Mouse (Mus musculus) ovary, postnatal 36 days (tissue): ENCODE data around the gene Il16.
A peak's percentile ranks its signal among the peaks of the same experiment; 100 is the strongest.

Experiments
- DNase-seq: peaks from one replicate; pipeline ENCODE4 v3.0.0; 2022; ENCODE audit warnings: low spot score, mixed read lengths

Il16 gene

DNA sequence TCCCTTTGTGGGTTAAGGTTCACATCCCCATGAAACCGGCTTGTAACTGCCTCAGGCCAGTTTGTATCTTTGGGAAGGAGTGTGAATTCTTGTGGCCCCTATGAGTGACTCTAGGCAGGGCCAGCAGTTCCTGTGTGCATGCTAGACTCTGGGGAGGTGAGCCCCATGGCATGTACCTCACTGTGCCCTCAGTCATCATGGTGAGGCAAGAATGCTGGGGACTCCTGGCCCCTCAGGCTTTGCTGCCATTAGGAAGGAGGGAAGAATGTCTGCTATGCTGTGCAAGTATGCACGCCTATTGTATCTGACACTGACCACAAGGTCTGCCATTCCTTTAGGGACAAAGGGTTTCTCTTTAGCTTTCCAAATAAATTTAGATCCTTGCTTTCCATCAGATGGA is 104.4 kb downstream of the Il16 start:
- DNase-seq, result no peak

GRCm38 (mm10) chr7:83640581-83640980 is 104.9 kb downstream of the Il16 start:
- no peak for DNase-seq

- DNase-seq, result no peak
Observed at GRCm38 (mm10) chr7:83639084-83639483, 106.4 kb downstream of the Il16 start.

DNA sequence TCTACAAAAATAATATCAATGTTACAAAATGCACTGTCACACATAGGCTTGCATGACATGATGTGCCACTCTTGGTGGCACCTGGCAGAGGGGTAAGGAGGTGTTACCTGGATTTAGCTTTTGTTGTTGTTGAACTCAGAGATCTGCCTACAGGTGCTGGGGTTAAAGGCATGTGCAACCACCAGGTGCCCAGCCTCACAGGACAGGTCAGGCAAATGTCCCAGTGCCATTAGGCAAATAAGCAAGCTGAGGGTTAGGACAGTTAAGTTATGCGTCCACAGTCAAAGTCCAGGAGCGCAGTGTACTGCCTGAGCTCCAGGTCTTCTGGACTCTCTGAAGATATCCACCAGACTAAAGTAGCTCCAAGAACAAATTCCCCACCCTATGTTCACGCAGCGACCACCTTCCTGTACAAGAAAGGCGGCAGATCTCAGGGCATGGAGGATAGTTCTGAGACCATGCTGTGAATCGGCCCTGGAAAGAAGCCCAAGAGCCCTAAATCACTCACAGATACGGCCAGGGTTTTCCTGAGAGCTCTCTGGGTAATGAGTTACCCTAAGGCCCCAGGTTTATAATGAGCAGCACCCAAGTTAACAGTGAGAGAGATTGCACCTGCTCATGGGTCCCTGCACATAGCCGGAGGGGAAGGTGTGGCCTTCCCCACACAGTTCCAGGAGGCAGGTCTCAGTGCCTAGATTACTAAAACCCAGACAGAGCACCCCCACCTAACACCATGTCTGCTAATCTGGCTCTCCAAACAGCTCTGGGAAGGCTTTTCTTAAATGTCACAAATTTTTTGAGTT is 107.5 kb downstream of the Il16 start:
- DNase-seq, result no peak

GRCm38 (mm10) chr7:83636425-83636824 is 109.1 kb downstream of the Il16 start:
- DNase-seq, result no peak

DNA sequence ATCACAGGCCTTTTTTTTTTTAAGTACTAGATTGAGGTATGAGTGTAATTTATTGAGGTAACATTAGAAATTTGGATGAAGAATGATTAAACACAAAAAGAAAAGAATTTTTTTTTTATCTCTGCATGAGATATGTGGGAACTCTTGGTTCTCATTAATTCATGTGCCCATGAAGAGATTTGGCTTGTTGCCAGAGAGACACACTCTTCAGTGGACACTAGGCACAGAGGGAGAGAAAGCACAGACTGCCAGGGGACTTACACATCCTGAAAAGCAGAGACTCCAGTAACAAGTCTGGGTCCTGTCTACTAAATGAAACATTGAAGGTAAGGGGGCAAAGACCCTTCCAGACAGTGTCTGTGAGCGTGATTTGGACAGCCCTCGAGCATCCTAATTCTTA is 109.8 kb downstream of the Il16 start:
- no peak for DNase-seq

- DNase-seq, result no peak
Observed at GRCm38 (mm10) chr7:83633856-83634255, 111.7 kb downstream of the Il16 start.

DNA sequence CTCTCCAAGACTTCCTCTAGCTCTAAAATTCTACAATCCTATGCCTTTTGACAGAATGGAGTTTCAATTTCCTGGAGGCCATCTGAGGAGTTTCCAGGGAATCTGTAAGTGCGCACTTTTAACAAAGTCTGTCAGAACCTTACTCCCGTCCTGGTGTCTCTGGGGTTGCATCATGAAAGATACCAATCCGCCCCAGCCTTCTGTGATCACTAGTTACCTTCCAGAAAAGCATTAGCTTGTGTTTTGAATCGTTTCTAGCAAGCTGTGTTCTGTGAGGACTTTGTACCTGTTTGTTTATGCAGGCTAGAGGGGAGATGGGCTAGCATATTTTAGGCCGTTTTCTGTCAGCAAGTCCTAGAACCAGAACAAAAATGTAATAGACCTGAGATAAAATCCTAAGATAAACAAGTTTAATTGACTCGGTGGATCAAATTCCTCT is 112.8 kb downstream of the Il16 start:
- DNase-seq, result no peak

GRCm38 (mm10) chr7:83631828-83632681 is 113.5 kb downstream of the Il16 start, which contains the start of gene Stard5:
Stard5 (plus strand) TSS chr7:83631959.
- peak; percentile 92 for DNase-seq

- no peak for DNase-seq
Observed at GRCm38 (mm10) chr7:83631073-83631827, 114.3 kb downstream of the Il16 start.

DNA sequence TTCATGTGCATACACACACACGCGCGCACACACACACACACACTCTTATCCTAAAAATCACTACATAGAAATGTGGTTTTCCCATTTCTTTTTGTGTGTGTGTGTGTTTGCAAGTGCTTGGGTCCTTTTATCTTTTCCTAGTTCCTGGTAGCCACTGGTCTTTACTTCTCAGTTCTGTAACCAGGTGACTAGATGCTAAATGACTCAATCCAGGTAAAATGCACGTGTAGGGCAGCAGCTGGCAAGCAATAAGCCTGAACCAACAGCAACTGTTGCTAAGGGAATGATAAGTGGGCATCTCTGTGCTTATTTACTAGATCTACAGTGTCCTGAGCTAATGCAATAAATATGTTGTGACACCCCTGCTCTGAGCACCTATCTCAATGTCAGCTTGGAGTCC is 118.2 kb downstream of the Il16 start:
- no peak for DNase-seq

- DNase-seq, result no peak
Observed at GRCm38 (mm10) chr7:83626557-83627257, 118.8 kb downstream of the Il16 start.

- peak; percentile 26 for DNase-seq
Observed at GRCm38 (mm10) chr7:83624065-83624464, 121.5 kb downstream of the Il16 start.

DNA sequence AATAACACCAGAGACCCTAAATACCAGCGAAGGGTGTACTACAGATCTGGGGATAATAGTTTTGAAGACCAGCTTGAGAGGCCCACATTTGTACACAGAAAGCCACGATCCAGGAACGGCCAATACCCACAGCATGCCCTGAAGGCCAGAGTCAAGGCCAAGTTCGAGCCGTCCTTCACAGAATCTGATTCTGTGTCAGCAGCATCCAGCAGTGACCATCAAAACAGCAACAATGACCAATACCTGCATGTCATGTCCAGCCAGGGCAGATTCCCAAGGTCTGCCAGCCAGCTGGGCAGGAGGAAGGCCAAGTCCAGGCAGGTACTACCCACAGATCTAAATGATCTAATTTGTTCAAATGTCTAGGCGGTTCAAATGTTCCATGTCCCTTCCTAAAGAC is 122.9 kb downstream of the Il16 start:
- no peak for DNase-seq

DNA sequence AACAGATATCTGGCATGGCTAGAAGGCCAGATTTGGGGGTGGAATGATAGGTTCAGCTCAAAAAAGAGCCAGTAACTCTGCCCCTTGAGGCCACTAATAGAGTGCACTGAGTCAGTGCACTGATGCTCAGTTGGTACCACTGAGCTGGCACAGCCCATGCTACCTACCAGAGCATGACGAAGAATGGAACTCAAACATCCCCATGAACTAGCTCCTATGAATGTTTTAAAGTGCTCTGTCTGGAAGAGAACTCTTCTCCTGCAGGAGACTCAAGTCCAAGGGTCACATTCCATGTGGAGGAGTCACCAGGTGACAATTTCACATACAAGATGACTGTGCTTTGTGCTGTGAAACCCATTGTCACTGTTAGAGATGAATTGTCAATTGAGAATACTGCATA is 126.8 kb downstream of the Il16 start:
- DNase-seq, result no peak

- DNase-seq, result no peak
Observed at GRCm38 (mm10) chr7:83616268-83616667, 129.3 kb downstream of the Il16 start.

DNA sequence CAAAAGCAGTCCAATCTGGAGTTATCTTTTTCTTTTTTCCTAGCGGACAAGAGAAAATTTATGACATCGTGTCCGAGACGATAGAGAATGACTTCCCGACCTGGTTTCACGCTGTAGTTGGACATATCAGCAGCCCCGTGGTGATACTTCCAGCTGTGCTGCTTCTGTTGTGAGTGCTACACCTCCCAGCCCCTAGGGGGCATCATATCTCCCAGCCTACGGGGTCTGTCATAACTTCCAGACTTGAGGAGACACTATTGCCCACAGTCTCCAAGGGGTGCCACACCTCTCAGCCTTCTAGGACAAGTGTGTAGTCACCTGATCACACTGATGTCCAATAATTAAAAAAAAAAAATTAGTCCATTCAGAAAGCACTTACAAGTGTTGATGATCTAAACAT is 129.7 kb downstream of the Il16 start:
- no peak for DNase-seq

- no peak for DNase-seq
Observed at GRCm38 (mm10) chr7:83615272-83615671, 130.3 kb downstream of the Il16 start.

DNA sequence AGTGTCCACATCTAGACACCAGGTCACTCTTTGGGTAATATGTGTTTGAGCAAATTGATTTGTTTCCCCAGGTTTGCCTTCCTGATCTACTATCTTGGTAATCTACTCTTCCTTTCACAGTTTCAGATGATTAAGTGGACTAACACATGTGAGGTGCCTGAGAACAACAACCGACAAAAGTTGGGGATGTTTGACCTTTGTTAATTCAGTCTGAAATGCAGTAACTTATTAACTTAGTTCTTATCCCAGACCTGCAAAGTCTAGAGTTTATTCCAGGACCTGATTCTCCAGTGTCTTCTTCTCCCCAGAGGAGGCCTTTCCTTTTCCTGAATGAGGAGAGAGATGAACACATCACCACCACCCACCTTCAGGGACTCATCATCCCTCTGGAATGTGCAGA is 133.6 kb downstream of the Il16 start:
- no peak for DNase-seq

DNA sequence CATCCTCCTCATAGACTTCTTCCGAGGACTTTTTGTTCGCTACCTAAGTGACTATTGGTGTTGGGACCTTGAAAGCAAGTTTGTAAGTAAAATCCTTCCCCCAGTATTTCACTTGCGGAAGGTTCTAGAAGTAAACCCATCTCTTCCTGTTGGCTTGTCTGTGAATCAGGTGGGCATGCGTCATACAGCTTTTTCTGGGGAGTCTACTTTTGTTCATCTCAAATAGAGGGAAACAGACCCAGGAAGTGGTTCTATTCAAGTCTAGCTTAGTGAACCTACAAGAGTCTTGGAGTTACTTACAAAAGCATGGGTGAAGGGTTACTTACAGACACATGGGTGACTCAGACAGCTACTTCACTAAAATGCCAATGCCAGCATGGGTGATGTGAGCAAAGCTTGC is 135.6 kb downstream of the Il16 start:
- no peak for DNase-seq

DNA sequence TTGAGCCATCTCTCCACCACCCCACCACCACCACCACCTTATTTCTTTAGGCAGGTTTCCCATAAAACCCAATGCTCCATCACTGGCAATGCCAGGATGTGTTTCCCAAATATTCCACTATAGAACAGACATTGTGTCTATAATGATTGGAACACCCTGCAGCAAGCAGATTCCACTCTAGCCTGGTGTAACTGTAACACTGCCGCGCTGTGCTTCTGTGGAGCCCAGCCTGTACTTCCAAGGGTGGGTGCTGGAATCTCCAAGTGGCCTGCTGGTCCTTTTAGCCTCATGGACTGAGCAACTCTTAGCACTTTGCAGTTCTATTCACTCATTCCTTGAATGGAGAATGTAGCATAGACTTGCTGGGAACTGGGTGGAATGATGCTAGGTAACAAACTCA is 138.7 kb downstream of the Il16 start:
- DNase-seq, result no peak
